Mouse (Mus musculus) olfactory bulb, adult 2 months (tissue): ENCODE measurements around the gene Rpl18.

Source experiments
- CTCF ChIP-seq: fragments of 200-500 bp; IDR thresholded peaks from 2 replicates; pipeline ENCODE4 v1.5.1; 2012; ENCODE audit warnings: low read depth, mild to moderate bottlenecking, low read length, moderate library complexity; ENCODE audit not compliant: insufficient read depth
- POLR2A ChIP-seq: fragments of 200-500 bp; IDR thresholded peaks from 2 replicates; pipeline ENCODE4 v1.6.1; 2012; ENCODE audit warnings: mild to moderate bottlenecking, low read depth, low read length, moderate library complexity; ENCODE audit not compliant: insufficient read depth

DNA sequence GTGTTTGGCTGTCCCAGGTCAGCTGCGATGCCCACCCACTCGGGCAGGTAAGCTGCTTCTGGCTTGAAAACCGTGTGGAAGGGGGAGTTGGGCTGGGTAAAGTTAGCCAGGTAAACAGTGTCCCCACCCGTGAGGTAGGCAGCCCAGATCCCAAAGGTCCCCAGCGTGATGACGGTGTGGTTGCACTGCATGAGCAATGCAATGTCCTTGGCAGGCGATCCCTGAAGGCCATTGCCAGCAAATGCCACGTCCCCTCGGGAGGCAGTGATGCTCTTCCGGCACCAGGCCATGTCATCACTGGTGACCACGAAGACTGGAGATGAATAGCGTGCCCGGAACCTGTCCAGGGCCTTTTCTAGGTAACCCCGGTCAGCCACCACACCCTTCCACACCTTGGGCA is 36.7 kb upstream of the Rpl18 start:
- TF ChIP-seq CTCF (no peak), POLR2A (no peak)
